Comparison of ENCODE assay signal across 8 mouse cellular contexts in genomic region chr17:47593215-47593853, GRCm38 (mm10). TPM values are rescaled to one million over a fixed set of nuclear protein-coding genes. Genes with fewer than 3 reads are reported as not detected.
DNase-seq lines count a peak whose midpoint lies in the region; ATAC-seq and TF ChIP-seq lines count a peak whose summit lies in the region.

No protein-coding gene starts in this region.

- no peak for TF ChIP-seq EP300 in CH12.LX (IDR thresholded peaks at IDR 0.05; ENCODE audit: low read length)

- peaks cover 13 to 35% of the 10 kb centered on the region in 2 experiments for H3K4me1 ChIP-seq in CH12.LX (ENCODE audit: control insufficient read depth in 1 of 2, insufficient read depth in 2 of 2)
- peaks cover 28% of the 10 kb centered on the region for H3K4me1 ChIP-seq in forebrain, embryonic 11.5 days (replicated peaks; ENCODE audit: control insufficient read depth, insufficient read depth, low read length)
- peaks cover 35% of the 10 kb centered on the region for H3K4me1 ChIP-seq in heart, embryonic 16.5 days (ENCODE audit: control insufficient read depth, insufficient read depth, low read length)
- H3K4me1 ChIP-seq in liver, embryonic 15.5 days (replicated peaks): peaks cover 74% of the 10 kb centered on the region
- peaks cover 38% of the 10 kb centered on the region for H3K4me1 ChIP-seq in neural tube, embryonic 12.5 days

- H3K9ac ChIP-seq in CH12.LX (ENCODE audit: insufficient read depth, low read depth): peak overlapping the region; percentile 70
- peak overlapping the region; percentile 88 for H3K9ac ChIP-seq in forebrain, embryonic 11.5 days (ENCODE audit: low read length)
- peak overlapping the region; percentile 90 for H3K9ac ChIP-seq in heart, embryonic 16.5 days (ENCODE audit: low read length)
- peak overlapping the region; percentile 95 for H3K9ac ChIP-seq in liver, embryonic 15.5 days
- peak overlapping the region; percentile 75 for H3K9ac ChIP-seq in neural tube, embryonic 12.5 days

- H3K36me3 ChIP-seq in CH12.LX (replicated peaks in 1 of 2; ENCODE audit: control insufficient read depth in 1 of 2, insufficient read depth in 1 of 2, low read length in 1 of 2): peaks cover 6 to 28% of the 10 kb centered on the region in 2 experiments
- no peaks in the 10 kb centered on the region; the same call in 1 of the 2 replicates for H3K36me3 ChIP-seq in forebrain, embryonic 11.5 days (ENCODE audit: control insufficient read depth, insufficient read depth, low read length)
- H3K36me3 ChIP-seq in heart, embryonic 16.5 days (ENCODE audit: control insufficient read depth, insufficient read depth): peaks cover 9% of the 10 kb centered on the region
- peaks cover 36% of the 10 kb centered on the region for H3K36me3 ChIP-seq in liver, embryonic 15.5 days (replicated peaks)
- peaks cover 2% of the 10 kb centered on the region for H3K36me3 ChIP-seq in neural tube, embryonic 12.5 days

- ATAC-seq in forebrain, embryonic 11.5 days (replicated peaks; ENCODE audit: low FRiP score): peak; percentile 84
- ATAC-seq in heart, embryonic 16.5 days (replicated peaks; ENCODE audit: extremely low read depth, insufficient read depth, low FRiP score): peak; percentile 84
- ATAC-seq in liver, embryonic 15.5 days (ENCODE audit: insufficient read depth): peak; percentile 71
- peak; percentile 83 for ATAC-seq in neural tube, embryonic 12.5 days (ENCODE audit: low FRiP score, low read depth)

- peak; percentile 83 for TF ChIP-seq POLR2A in CH12.LX (IDR thresholded peaks at IDR 0.05; ENCODE audit: low read depth, low read length)

- TF ChIP-seq RAD21 in CH12.LX (IDR thresholded peaks at IDR 0.05; ENCODE audit: low read depth, low read length): no peak

- peaks cover 10% of the 10 kb centered on the region; the same call in 1 of the 2 replicates for H3K79me2 ChIP-seq in CH12.LX (replicated peaks; ENCODE audit: control insufficient read depth, extremely low read depth, insufficient read depth, poor library complexity, severe bottlenecking)

- dilution Hi-C loops in CH12.LX (cut with MboI; ENCODE audit: extremely low pct_ligation_motif_present, extremely low pct_unique_long_range_greater_than_20kb, low sequenced_read_pairs): no loop called here

- H3K9me3 ChIP-seq in CH12.LX (replicated peaks; ENCODE audit: low read length): no peaks in the 10 kb centered on the region
- H3K9me3 ChIP-seq in forebrain, embryonic 11.5 days (ENCODE audit: control insufficient read depth, low read length): no peaks in the 10 kb centered on the region
- no peaks in the 10 kb centered on the region for H3K9me3 ChIP-seq in heart, embryonic 16.5 days (replicated peaks; ENCODE audit: control insufficient read depth, low read length)
- no peaks in the 10 kb centered on the region for H3K9me3 ChIP-seq in liver, embryonic 15.5 days (replicated peaks)
- no peaks in the 10 kb centered on the region for H3K9me3 ChIP-seq in neural tube, embryonic 12.5 days

- peak; percentile 93 for DNase-seq in CH12.LX (ENCODE audit: extremely low read depth)
- DNase-seq in c-Kit-positive CD71-positive TER-119-negative erythroid progenitor cells, embryonic 14.5 days (ENCODE audit: low read depth): peak; percentile 94
- peak; percentile 96 for DNase-seq in forebrain, embryonic 11.5 days (ENCODE audit: low spot score)
- DNase-seq in kidney, postnatal 36 days: peak; percentile 96 to 100
- DNase-seq in telencephalon, adult 2 months (ENCODE audit: low read depth, low spot score): peak; percentile 64

- H3K4me3 ChIP-seq in CH12.LX (replicated peaks in 1 of 3; ENCODE audit: low read depth in 2 of 3, low read length in 2 of 3, poor library complexity in 1 of 3): peak overlapping the region; percentile 64 to 89 (median 84)
- H3K4me3 ChIP-seq in forebrain, embryonic 11.5 days (ENCODE audit: low read depth, low read length): peak overlapping the region; percentile 81
- peak overlapping the region; percentile 75 for H3K4me3 ChIP-seq in heart, embryonic 16.5 days (ENCODE audit: low read length)
- peak overlapping the region; percentile 90 for H3K4me3 ChIP-seq in liver, embryonic 15.5 days (replicated peaks)
- H3K4me3 ChIP-seq in neural tube, embryonic 12.5 days: peak overlapping the region; percentile 72

- peak overlapping the region; percentile 82 for H3K4me2 ChIP-seq in CH12.LX (ENCODE audit: insufficient read depth, low read depth, poor library complexity, severe bottlenecking)
- H3K4me2 ChIP-seq in forebrain, embryonic 11.5 days (ENCODE audit: low read depth, low read length, severe bottlenecking): peak overlapping the region; percentile 86
- peak overlapping the region; percentile 91 for H3K4me2 ChIP-seq in heart, embryonic 16.5 days (ENCODE audit: low read depth, low read length)
- peak overlapping the region; percentile 83 for H3K4me2 ChIP-seq in liver, embryonic 15.5 days
- peak overlapping the region; percentile 91 for H3K4me2 ChIP-seq in neural tube, embryonic 12.5 days (replicated peaks)

- H3K27me3 ChIP-seq in CH12.LX (replicated peaks): peaks cover 3% of the 10 kb centered on the region
- H3K27me3 ChIP-seq in forebrain, embryonic 11.5 days (ENCODE audit: control insufficient read depth, insufficient read depth, low read length): no peaks in the 10 kb centered on the region
- no peaks in the 10 kb centered on the region for H3K27me3 ChIP-seq in heart, embryonic 16.5 days (ENCODE audit: control insufficient read depth, insufficient read depth, low read length)
- no peaks in the 10 kb centered on the region for H3K27me3 ChIP-seq in liver, embryonic 15.5 days
- H3K27me3 ChIP-seq in neural tube, embryonic 12.5 days (replicated peaks): no peaks in the 10 kb centered on the region

- under 1% methylated on average over 57 of the region's 63 CpGs for WGBS in forebrain, embryonic 11.5 days
- WGBS in heart, embryonic 16.5 days: under 1% methylated on average over 63 of the region's 63 CpGs
- WGBS in liver, embryonic 15.5 days (ENCODE audit: insufficient replicate concordance): under 1% methylated on average over 63 of the region's 63 CpGs
- WGBS in neural tube, embryonic 12.5 days: under 1% methylated on average over 63 of the region's 63 CpGs

- no peak overlapping the region; the same call in 1 of the 2 replicates for H3K27ac ChIP-seq in CH12.LX (ENCODE audit: insufficient read depth, low read depth)
- H3K27ac ChIP-seq in forebrain, embryonic 11.5 days (ENCODE audit: low read depth, low read length): peak overlapping the region; percentile 97
- H3K27ac ChIP-seq in heart, embryonic 16.5 days (ENCODE audit: low read length): peak overlapping the region; percentile 98
- peak overlapping the region; percentile 96 for H3K27ac ChIP-seq in liver, embryonic 15.5 days (replicated peaks)
- peak overlapping the region; percentile 26; the same call in 1 of the 2 replicates for H3K27ac ChIP-seq in neural tube, embryonic 12.5 days

- TF ChIP-seq CTCF in CH12.LX (conservative IDR thresholded peaks at IDR 0.05 in 1 of 2, IDR thresholded peaks at IDR 0.05 in 1 of 2; ENCODE audit: low read depth in 2 of 2, low read length in 2 of 2): no peak

- in situ Hi-C loops in CH12.LX (cut with MboI; ENCODE audit: low pct_ligation_motif_present, low pct_unique_long_range_greater_than_20kb, low sequenced_read_pairs): no loop called here

TF ChIP-seq in CH12.LX, 34 proteins besides CTCF, POLR2A, EP300 and RAD21 (continues in another document):
- peak; percentile 45; the same call in 1 of the 2 replicates for TF ChIP-seq TBP (conservative IDR thresholded peaks at IDR 0.05; ENCODE audit: low read depth, low read length)
- TF ChIP-seq NELFE (IDR thresholded peaks at IDR 0.05; ENCODE audit: low read depth, low read length): peak; percentile 80
- no peak for TF ChIP-seq MYC (IDR thresholded peaks at IDR 0.05; ENCODE audit: low read depth, low read length)
- peak; percentile 46; the same call in 1 of the 2 replicates for TF ChIP-seq MEF2A (IDR thresholded peaks at IDR 0.05; ENCODE audit: borderline replicate concordance, low read depth, low read length)
- no peak for TF ChIP-seq CHD1 (IDR thresholded peaks at IDR 0.05; ENCODE audit: low read depth, low read length)

RNA-seq across cellular contexts. Expression of gene Bysl, which starts 18.0 kb away (rescaled TPM):
- total RNA-seq in CH12.LX (2012; rRNA removed) (28.0 and 40.1 TPM in 2 replicates), CH12.LX (2014; rRNA removed) (24.0 and 24.4 TPM in 2 replicates)
- polyA plus RNA-seq in CH12.LX (2012; ENCODE audit: insufficient read length, low read depth): 57.4 and 60.5 TPM in 2 replicates
- 34.6 and 37.3 TPM in 2 replicates for polyA plus RNA-seq in forebrain, embryonic 11.5 days (2014; fragmentation: Nextera tagmentation; extraction: Ambion mirVana)
- polyA plus RNA-seq in heart, embryonic 16.5 days (2015; fragmentation: Nextera tagmentation; extraction: Ambion mirVana): 22.9 and 23.3 TPM in 2 replicates
- polyA plus RNA-seq in liver, embryonic 15.5 days (2015; fragmentation: Nextera tagmentation; extraction: Ambion mirVana): 16.5 and 18.0 TPM in 2 replicates
- 32.5 and 35.9 TPM in 2 replicates for polyA plus RNA-seq in neural tube, embryonic 12.5 days (2016; fragmentation: Nextera tagmentation; extraction: Ambion mirVana)

RNA-seq across cellular contexts. Expression of gene Med20, which starts 18.0 kb away (rescaled TPM):
- total RNA-seq in CH12.LX (2012; rRNA removed) (30.5 and 31.0 TPM in 2 replicates), CH12.LX (2014; rRNA removed) (42.5 and 43.5 TPM in 2 replicates)
- 31.1 and 31.2 TPM in 2 replicates for polyA plus RNA-seq in CH12.LX (2012; ENCODE audit: insufficient read length, low read depth)
- 44.5 and 45.5 TPM in 2 replicates for polyA plus RNA-seq in forebrain, embryonic 11.5 days (2014; fragmentation: Nextera tagmentation; extraction: Ambion mirVana)
- polyA plus RNA-seq in heart, embryonic 16.5 days (2015; fragmentation: Nextera tagmentation; extraction: Ambion mirVana): 30.5 and 34.9 TPM in 2 replicates
- polyA plus RNA-seq in liver, embryonic 15.5 days (2015; fragmentation: Nextera tagmentation; extraction: Ambion mirVana): 21.6 and 26.0 TPM in 2 replicates
- polyA plus RNA-seq in neural tube, embryonic 12.5 days (2016; fragmentation: Nextera tagmentation; extraction: Ambion mirVana): 39.7 and 41.6 TPM in 2 replicates

RNA-seq across cellular contexts. Expression of gene Gm20517, which starts 18.1 kb away (rescaled TPM):
- 1.7 and 1.8 TPM in 2 replicates for total RNA-seq in CH12.LX (2012; rRNA removed)
- total RNA-seq in CH12.LX (2014; rRNA removed): 1.8 and 2.5 TPM in 2 replicates
- 1.1 and 2.6 TPM in 2 replicates for polyA plus RNA-seq in CH12.LX (2012; ENCODE audit: insufficient read length, low read depth)
- 2.4 and 3.6 TPM in 2 replicates for polyA plus RNA-seq in forebrain, embryonic 11.5 days (2014; fragmentation: Nextera tagmentation; extraction: Ambion mirVana)
- polyA plus RNA-seq in heart, embryonic 16.5 days (2015; fragmentation: Nextera tagmentation; extraction: Ambion mirVana): 0.82 and 1.0 TPM in 2 replicates
- polyA plus RNA-seq in liver, embryonic 15.5 days (2015; fragmentation: Nextera tagmentation; extraction: Ambion mirVana): 2.1 and 2.4 TPM in 2 replicates
- polyA plus RNA-seq in neural tube, embryonic 12.5 days (2016; fragmentation: Nextera tagmentation; extraction: Ambion mirVana): 2.0 and 2.4 TPM in 2 replicates

RNA-seq across cellular contexts. Expression of gene Usp49, which starts 37.2 kb away (rescaled TPM):
- total RNA-seq in CH12.LX (2012; rRNA removed) (2.6 and 3.4 TPM in 2 replicates), CH12.LX (2014; rRNA removed) (2.6 and 2.7 TPM in 2 replicates)
- 3.7 and 4.3 TPM in 2 replicates for polyA plus RNA-seq in CH12.LX (2012; ENCODE audit: insufficient read length, low read depth)
- polyA plus RNA-seq in forebrain, embryonic 11.5 days (2014; fragmentation: Nextera tagmentation; extraction: Ambion mirVana): 7.2 and 8.1 TPM in 2 replicates
- polyA plus RNA-seq in heart, embryonic 16.5 days (2015; fragmentation: Nextera tagmentation; extraction: Ambion mirVana): 2.1 and 3.1 TPM in 2 replicates
- polyA plus RNA-seq in liver, embryonic 15.5 days (2015; fragmentation: Nextera tagmentation; extraction: Ambion mirVana): 2.8 and 3.7 TPM in 2 replicates
- 10.4 and 12.5 TPM in 2 replicates for polyA plus RNA-seq in neural tube, embryonic 12.5 days (2016; fragmentation: Nextera tagmentation; extraction: Ambion mirVana)
